Mouse (Mus musculus): ENCODE data around the gene Zfp827.

- TF ChIP-seq POLR2A (IDR thresholded peaks at IDR 0.05; ENCODE audit: low read depth, low read length): no peak
- no peak for TF ChIP-seq CTCF (IDR thresholded peaks at IDR 0.05; ENCODE audit: borderline replicate concordance, insufficient read depth, low read length)
These were observed 49.0 kb downstream of the Zfp827 start for GRCm38 (mm10) chr8:79077256-79077655.

All from embryonic fibroblast, embryonic 13.5 days (primary cell).